Mouse (Mus musculus) MEL (cell line): ENCODE data around the gene Gm12394. TPM values are rescaled to one million over a fixed set of nuclear protein-coding genes. Genes with fewer than 3 reads are reported as not detected.
"Not testable (repeated sequence)": the region's sequence is repeated elsewhere in the genome, so short reads cannot be mapped to it uniquely, and the experiment has no call there.

Experiments
- DNase-seq: peaks from one replicate; pipeline ENCODE4 v3.0.0; 2011; ENCODE audit warnings: low read depth, low spot score
- H3K27ac ChIP-seq: 2 replicates; pipeline ENCODE4 v1.5.1; 2012; ENCODE audit warnings: low read depth, mild to moderate bottlenecking, control low read depth, low read length, moderate library complexity; ENCODE audit not compliant: control insufficient read depth
- H3K27me3 ChIP-seq, 2 experiments: fragments of 150-350 bp in 1 of 2; sonication (generic) in 1 of 2; 2 replicates each; pipeline ENCODE4 v1.6.1; 2012; ENCODE audit warnings: low read length in 2 of 2, mild to moderate bottlenecking in 2 of 2, improper control_type of control experiment in 1 of 2, moderate library complexity in 1 of 2; ENCODE audit not compliant: insufficient read depth in 2 of 2, control insufficient read depth in 1 of 2
- H3K36me3 ChIP-seq, 2 experiments: 2 replicates each; pipeline ENCODE4 v1.6.1; 2012 to 2014; ENCODE audit warnings: low read length in 2 of 2, improper control_type of control experiment in 1 of 2, inconsistent platforms in 1 of 2, mild to moderate bottlenecking in 1 of 2; ENCODE audit not compliant: insufficient read depth in 2 of 2, control insufficient read depth in 1 of 2
- H3K4me1 ChIP-seq, 2 experiments: fragments of 150-350 bp in 1 of 2; sonication (generic) in 1 of 2; 2 replicates each; pipeline ENCODE4 v1.6.1; 2012; ENCODE audit warnings: low read length in 2 of 2, improper control_type of control experiment in 1 of 2, mild to moderate bottlenecking in 1 of 2; ENCODE audit not compliant: insufficient read depth in 2 of 2, control insufficient read depth in 1 of 2
- H3K4me3 ChIP-seq, 2 experiments: fragments of 150-350 bp in 1 of 2; sonication (generic) in 1 of 2; 2 replicates each; pipeline ENCODE4 v1.5.1; 2012; ENCODE audit warnings: low read depth in 2 of 2, low read length in 2 of 2, mild to moderate bottlenecking in 2 of 2, moderate library complexity in 2 of 2, control low read depth in 1 of 2, improper control_type of control experiment in 1 of 2; ENCODE audit not compliant: control insufficient read depth in 1 of 2, insufficient read depth in 1 of 2
- H3K79me2 ChIP-seq: 2 replicates; pipeline ENCODE4 v1.6.1; 2012; ENCODE audit warnings: mild to moderate bottlenecking, low read length, moderate library complexity; ENCODE audit not compliant: control insufficient read depth, poor library complexity, insufficient read depth
- H3K9ac ChIP-seq: 2 replicates; pipeline ENCODE4 v1.6.1; 2012; ENCODE audit warnings: low read depth, mild to moderate bottlenecking, control low read depth, low read length, moderate library complexity; ENCODE audit not compliant: control insufficient read depth, poor library complexity, severe bottlenecking
- H3K9me3 ChIP-seq: fragments of 150-350 bp; sonication (generic); replicated peaks from 2 replicates; pipeline ENCODE4 v1.6.1; 2012; ENCODE audit warnings: mild to moderate bottlenecking, low read length, improper control_type of control experiment, moderate library complexity; ENCODE audit not compliant: insufficient read depth
- BHLHE40 ChIP-seq: IDR thresholded peaks from 2 replicates; pipeline ENCODE4 v1.6.1; 2012; ENCODE audit warnings: low read depth, mild to moderate bottlenecking, inconsistent platforms, low read length, improper control_type of control experiment, borderline replicate concordance
- ELF1 ChIP-seq: IDR thresholded peaks from 2 replicates; pipeline ENCODE4 v1.6.1; 2014; ENCODE audit warnings: low read depth, mild to moderate bottlenecking, inconsistent platforms, low read length, improper control_type of control experiment, moderate library complexity
- ETS1 ChIP-seq: IDR thresholded peaks from 2 replicates; pipeline ENCODE4 v1.6.1; 2012; ENCODE audit warnings: low read depth, mild to moderate bottlenecking, inconsistent platforms, low read length, improper control_type of control experiment, moderate library complexity
- GABPA ChIP-seq: IDR thresholded peaks from 2 replicates; pipeline ENCODE4 v1.6.1; 2012; ENCODE audit warnings: low read depth, mild to moderate bottlenecking, inconsistent platforms, low read length, improper control_type of control experiment, moderate library complexity
- HCFC1 ChIP-seq: IDR thresholded peaks from 2 replicates; pipeline ENCODE4 v1.6.1; 2012; ENCODE audit warnings: low read depth, mild to moderate bottlenecking, inconsistent platforms, low read length, improper control_type of control experiment, moderate library complexity
- POLR2AphosphoS5 ChIP-seq: IDR thresholded peaks from 2 replicates; pipeline ENCODE4 v1.6.1; 2012; ENCODE audit warnings: low read depth, borderline replicate concordance, mild to moderate bottlenecking, inconsistent platforms, low read length, moderate library complexity, mixed read lengths
- SIN3A ChIP-seq: IDR thresholded peaks from 2 replicates; pipeline ENCODE4 v1.6.1; 2012; ENCODE audit warnings: low read length, improper control_type of control experiment, inconsistent platforms
- SMC3 ChIP-seq: IDR thresholded peaks from 2 replicates; pipeline ENCODE4 v1.6.1; 2011; ENCODE audit warnings: low read depth, low read length, improper control_type of control experiment
- TAL1 ChIP-seq: IDR thresholded peaks from 2 replicates; pipeline ENCODE4 v1.6.1; 2012; ENCODE audit warnings: mild to moderate bottlenecking, inconsistent platforms, low read length, moderate library complexity, mixed read lengths
- TBP ChIP-seq: IDR thresholded peaks from 2 replicates; pipeline ENCODE4 v1.8.0; 2011; ENCODE audit warnings: low read depth, low read length, improper control_type of control experiment
- USF1 ChIP-seq: IDR thresholded peaks from 2 replicates; pipeline ENCODE4 v1.6.1; 2014; ENCODE audit warnings: low read depth, mild to moderate bottlenecking, inconsistent platforms, low read length, improper control_type of control experiment, moderate library complexity
- ZC3H11A ChIP-seq: IDR thresholded peaks from 2 replicates; pipeline ENCODE4 v1.6.1; 2012; ENCODE audit warnings: low read depth, mild to moderate bottlenecking, inconsistent platforms, low read length, improper control_type of control experiment
- polyA plus RNA-seq, 2 experiments: library from polyadenylated mRNA; stranded (reverse) in 1 of 2; unstranded in 1 of 2; fragments of >175 nt in 1 of 2; fragments of >200 nt in 1 of 2; gene quantifications; 2 replicates each; pipeline versions ENCODE4 v1.2.1 to v1.2.4; 2012; ENCODE audit warnings: low replicate concordance in 2 of 2, low read depth in 1 of 2; ENCODE audit not compliant: insufficient read length in 2 of 2, insufficient read depth in 1 of 2, missing spikeins in 1 of 2
- total RNA-seq: library from RNA; depleted of rRNA; stranded (reverse); fragments of 300-350 nt; gene quantifications from 2 replicates; pipeline ENCODE4 v1.2.3, GENCODE M21; 2012; rRNA removed

Gm12394 gene
- total RNA-seq, result not detected in 2 replicates
- polyA plus RNA-seq, result under 1 TPM in 1 of 2 experiments, not detected in 1; 0.10 TPM

- not testable (repeated sequence) for H3K27ac ChIP-seq, H3K9me3 ChIP-seq
These were observed at the start of gene Gm12394 for GRCm38 (mm10) chr4:42856671-42857070. Gene Gm12394 (minus strand): TSS chr4:42856771.

GRCm38 (mm10) chr4:42904966-42905365 lies 48.4 kb upstream of the Gm12394 start:
- H3K9ac ChIP-seq, result no peak overlapping the region
- H3K4me3 ChIP-seq, result no peak overlapping the region
- H3K27ac ChIP-seq, result no peak overlapping the region
- TF ChIP-seq SIN3A, result no peak
- DNase-seq, result no peak
- H3K4me1 ChIP-seq, result no peaks in the 10 kb centered on the region
- peaks cover 2 to 3% of the 10 kb centered on the region in 2 experiments; a peak in 3 of 4 replicates for H3K27me3 ChIP-seq
- H3K79me2 ChIP-seq, result no peaks in the 10 kb centered on the region
- H3K9me3 ChIP-seq, result no peaks in the 10 kb centered on the region
- no peaks in the 10 kb centered on the region for H3K36me3 ChIP-seq

More at GRCm38 (mm10) chr4:42856671-42857070, at the start of gene Gm12394:
- H3K79me2 ChIP-seq, H3K4me1 ChIP-seq, DNase-seq, H3K27me3 ChIP-seq, H3K4me3 ChIP-seq, H3K36me3 ChIP-seq, H3K9ac ChIP-seq: not testable (repeated sequence)

- H3K4me1 ChIP-seq, result no peaks in the 10 kb centered on the region
- no peaks in the 10 kb centered on the region for H3K9me3 ChIP-seq
- no peak overlapping the region for H3K27ac ChIP-seq
- peaks cover 2 to 3% of the 10 kb centered on the region in 2 experiments; a peak in 3 of 4 replicates for H3K27me3 ChIP-seq
- no peak for TF ChIP-seq TAL1
- TF ChIP-seq GABPA, result no peak
- TF ChIP-seq, all 39 proteins: peak for 0
- no peak overlapping the region for H3K4me3 ChIP-seq
- no peak overlapping the region for H3K9ac ChIP-seq
- H3K79me2 ChIP-seq, result no peaks in the 10 kb centered on the region
- DNase-seq, result no peak
- no peaks in the 10 kb centered on the region for H3K36me3 ChIP-seq
These were observed 48.0 kb upstream of the Gm12394 start for GRCm38 (mm10) chr4:42904523-42904922.

GRCm38 (mm10) chr4:42903942-42904341 lies 47.4 kb upstream of the Gm12394 start:
- H3K27ac ChIP-seq, result no peak overlapping the region
- H3K36me3 ChIP-seq, result no peaks in the 10 kb centered on the region
- no peak for DNase-seq
- H3K4me1 ChIP-seq, result no peaks in the 10 kb centered on the region
- no peak overlapping the region for H3K9ac ChIP-seq
- H3K4me3 ChIP-seq, result no peak overlapping the region
- H3K9me3 ChIP-seq, result no peaks in the 10 kb centered on the region
- no peaks in the 10 kb centered on the region for H3K79me2 ChIP-seq
- H3K27me3 ChIP-seq, result peaks cover 2 to 4% of the 10 kb centered on the region in 2 experiments; a peak in 3 of 4 replicates
- TF ChIP-seq USF1 (no peak), HCFC1 (no peak), SIN3A (no peak), ZC3H11A (no peak), TBP (no peak), TAL1 (no peak), SMC3 (no peak), BHLHE40 (no peak), POLR2AphosphoS5 (no peak), ELF1 (no peak), ETS1 (no peak)
